8 mouse cellular contexts compared by ENCODE assay signal in genomic region chr7:96212224-96212591, GRCm38 (mm10). TPM values are rescaled to one million over a fixed set of nuclear protein-coding genes. Genes with fewer than 3 reads are reported as not detected.
DNase-seq lines count a peak whose midpoint lies in the region; ATAC-seq and TF ChIP-seq lines count a peak whose summit lies in the region.

No protein-coding gene starts in this region.

- no peak for ATAC-seq in kidney, postnatal 0 days (replicated peaks; ENCODE audit: low FRiP score, low read depth)
- ATAC-seq in embryonic facial prominence, embryonic 14.5 days (ENCODE audit: low read depth), result no peak
- ATAC-seq in hindbrain, postnatal 0 days, result no peak
- no peak for ATAC-seq in midbrain, postnatal 0 days (ENCODE audit: low FRiP score)

- under 1% methylated on average over 9 of the region's 9 CpGs for WGBS in kidney, postnatal 0 days
- WGBS in embryonic facial prominence, embryonic 14.5 days, result 2% methylated on average over 9 of the region's 9 CpGs
- 4% methylated on average over 9 of the region's 9 CpGs for WGBS in hindbrain, postnatal 0 days
- WGBS in midbrain, postnatal 0 days, result 2% methylated on average over 9 of the region's 9 CpGs

- H3K27me3 ChIP-seq in kidney, postnatal 0 days (ENCODE audit: insufficient read depth, low read length), result no peaks in the 10 kb centered on the region
- H3K27me3 ChIP-seq in embryonic facial prominence, embryonic 14.5 days (replicated peaks; ENCODE audit: control insufficient read depth, insufficient read depth, low read length), result no peaks in the 10 kb centered on the region; the same call in 1 of the 2 replicates
- H3K27me3 ChIP-seq in hindbrain, postnatal 0 days (ENCODE audit: insufficient read depth, low read length), result no peaks in the 10 kb centered on the region
- no peaks in the 10 kb centered on the region for H3K27me3 ChIP-seq in midbrain, postnatal 0 days (ENCODE audit: insufficient read depth, low read length)

- no peak for DNase-seq in kidney, postnatal 0 days (ENCODE audit: low spot score)
- DNase-seq in kidney, postnatal 10 days, result no peak
- no peak for DNase-seq in embryonic facial prominence, embryonic 14.5 days (ENCODE audit: low spot score)
- DNase-seq in hindbrain, postnatal 0 days (ENCODE audit: low spot score), result no peak
- DNase-seq in midbrain, postnatal 0 days (ENCODE audit: low spot score), result no peak
- no peak for DNase-seq in adipocyte (ENCODE audit: low spot score)
- DNase-seq in urinary bladder, postnatal 25 days (ENCODE audit: low spot score), result no peak
- DNase-seq in adrenal gland, adult 8-10 months, result no peak

- peak overlapping the region; percentile 75 for H3K9ac ChIP-seq in kidney, postnatal 0 days (ENCODE audit: low read depth, low read length)
- H3K9ac ChIP-seq in embryonic facial prominence, embryonic 14.5 days (ENCODE audit: low read depth, low read length), result peak overlapping the region; percentile 81
- peak overlapping the region; percentile 76 for H3K9ac ChIP-seq in hindbrain, postnatal 0 days (replicated peaks; ENCODE audit: low read length)
- H3K9ac ChIP-seq in midbrain, postnatal 0 days (replicated peaks; ENCODE audit: low read length, poor library complexity, severe bottlenecking), result peak overlapping the region; percentile 91

- H3K27ac ChIP-seq in kidney, postnatal 0 days, result peak overlapping the region; percentile 90
- peak overlapping the region; percentile 84 for H3K27ac ChIP-seq in embryonic facial prominence, embryonic 14.5 days (replicated peaks; ENCODE audit: low read depth, low read length)
- H3K27ac ChIP-seq in hindbrain, postnatal 0 days, result peak overlapping the region; percentile 37; the same call in 1 of the 2 replicates
- H3K27ac ChIP-seq in midbrain, postnatal 0 days (ENCODE audit: low read depth, low read length), result peak overlapping the region; percentile 26; the same call in 1 of the 2 replicates

- peak overlapping the region; percentile 97 for H3K4me2 ChIP-seq in kidney, postnatal 0 days (ENCODE audit: low read length)
- H3K4me2 ChIP-seq in embryonic facial prominence, embryonic 14.5 days (ENCODE audit: low read depth, low read length), result peak overlapping the region; percentile 92
- peak overlapping the region; percentile 74 for H3K4me2 ChIP-seq in hindbrain, postnatal 0 days (ENCODE audit: low read depth, low read length)
- peak overlapping the region; percentile 94 for H3K4me2 ChIP-seq in midbrain, postnatal 0 days (ENCODE audit: low read depth, low read length, poor library complexity, severe bottlenecking)

- H3K9me3 ChIP-seq in kidney, postnatal 0 days (replicated peaks; ENCODE audit: low read length), result no peaks in the 10 kb centered on the region
- no peaks in the 10 kb centered on the region for H3K9me3 ChIP-seq in embryonic facial prominence, embryonic 14.5 days (ENCODE audit: control insufficient read depth, low read length)
- H3K9me3 ChIP-seq in hindbrain, postnatal 0 days (ENCODE audit: low read length), result no peaks in the 10 kb centered on the region
- no peaks in the 10 kb centered on the region for H3K9me3 ChIP-seq in midbrain, postnatal 0 days (ENCODE audit: low read length)

- H3K36me3 ChIP-seq in kidney, postnatal 0 days (ENCODE audit: insufficient read depth, low read length), result no peaks in the 10 kb centered on the region
- no peaks in the 10 kb centered on the region for H3K36me3 ChIP-seq in embryonic facial prominence, embryonic 14.5 days (ENCODE audit: control insufficient read depth, insufficient read depth, low read length)
- H3K36me3 ChIP-seq in hindbrain, postnatal 0 days (ENCODE audit: insufficient read depth, low read length), result no peaks in the 10 kb centered on the region
- no peaks in the 10 kb centered on the region for H3K36me3 ChIP-seq in midbrain, postnatal 0 days (ENCODE audit: insufficient read depth, low read length)

- peak overlapping the region; percentile 72 for H3K4me3 ChIP-seq in kidney, postnatal 0 days (replicated peaks; ENCODE audit: low read depth, low read length)
- peak overlapping the region; percentile 75 for H3K4me3 ChIP-seq in embryonic facial prominence, embryonic 14.5 days (ENCODE audit: low read depth, low read length)
- H3K4me3 ChIP-seq in hindbrain, postnatal 0 days (ENCODE audit: low read length), result peak overlapping the region; percentile 64
- H3K4me3 ChIP-seq in midbrain, postnatal 0 days (ENCODE audit: low read depth, low read length), result peak overlapping the region; percentile 64

- TF ChIP-seq CTCF in kidney, postnatal 0 days (IDR thresholded peaks at IDR 0.05; ENCODE audit: low read depth), result no peak
- TF ChIP-seq CTCF in hindbrain, postnatal 0 days (IDR thresholded peaks at IDR 0.05; ENCODE audit: low read depth), result no peak
- TF ChIP-seq CTCF in midbrain, postnatal 0 days (IDR thresholded peaks at IDR 0.05), result no peak

- H3K4me1 ChIP-seq in kidney, postnatal 0 days (replicated peaks; ENCODE audit: insufficient read depth, low read length), result peaks cover 15% of the 10 kb centered on the region
- peaks cover 18% of the 10 kb centered on the region for H3K4me1 ChIP-seq in embryonic facial prominence, embryonic 14.5 days (ENCODE audit: control insufficient read depth, insufficient read depth, low read length)
- H3K4me1 ChIP-seq in hindbrain, postnatal 0 days (ENCODE audit: insufficient read depth, low read length), result peaks cover 6% of the 10 kb centered on the region; the same call in 1 of the 2 replicates
- H3K4me1 ChIP-seq in midbrain, postnatal 0 days (ENCODE audit: insufficient read depth, low read length), result 0 out of 2 replicates have a peak, but pooled peaks cover 3% of the 10 kb centered on the region

RNA-seq across cellular contexts. Expression of gene Tenm4, which starts 41.2 kb away (rescaled TPM):
- polyA plus RNA-seq in kidney, postnatal 0 days (2015; fragmentation: Nextera tagmentation; extraction: Ambion mirVana), result 22.6 and 23.2 TPM in 2 replicates
- polyA plus RNA-seq in embryonic facial prominence, embryonic 14.5 days (2014; fragmentation: Nextera tagmentation; extraction: Ambion mirVana), result 31.3 and 33.4 TPM in 2 replicates
- 49.7 and 49.8 TPM in 2 replicates for total RNA-seq in hindbrain, postnatal 0 days (2014; rRNA removed)
- 24.1 and 24.7 TPM in 2 replicates for polyA plus RNA-seq in hindbrain, postnatal 0 days (2015; fragmentation: Nextera tagmentation; extraction: Ambion mirVana)
- 56.0 and 58.5 TPM in 2 replicates for total RNA-seq in midbrain, postnatal 0 days (2014; rRNA removed)
- polyA plus RNA-seq in midbrain, postnatal 0 days (2015; fragmentation: Nextera tagmentation; extraction: Ambion mirVana), result 29.5 and 35.9 TPM in 2 replicates
- 10 to 100 TPM; 18.1 to 36.5 (median 27.2) TPM for total RNA-seq in adrenal gland, adult 8-10 months (2022)

Comparison
In these comparisons a context has a peak if more than half of its experiments do, and no peak if none do; other contexts are left out.
1. H3K27ac ChIP-seq: peak in every context shown above with its lines; median percentile 90 in kidney, postnatal 0 days; 84 in embryonic facial prominence, embryonic 14.5 days; 37 in hindbrain, postnatal 0 days; 26 in midbrain, postnatal 0 days.